Mouse (Mus musculus): ENCODE results near the gene Krt26. TPM values are rescaled to one million over a fixed set of nuclear protein-coding genes. Genes with fewer than 3 reads are reported as not detected.

Krt26 gene
- not detected in 2 replicates for polyA plus RNA-seq (2011; ENCODE audit: insufficient read length, low read depth, missing spikeins)

GRCm38 (mm10) chr11:99337866-99338265 is at the start of gene Krt26:
Krt26 (minus strand) TSS chr11:99337966.
- Histone ChIP-seq H3K4me3 (ENCODE audit: insufficient read depth, low read length) (no peak within 1 kb of the TSS), H3K4me1 (ENCODE audit: control insufficient read depth, insufficient read depth, low read length) (no peaks in the 10 kb centered on the region), H3K27ac (ENCODE audit: insufficient read depth, low read length) (no peak within 1 kb of the TSS)
- no peak for TF ChIP-seq POLR2A (IDR thresholded peaks at IDR 0.05; ENCODE audit: low read depth, low read length)
- no peak for TF ChIP-seq CTCF (IDR thresholded peaks at IDR 0.05; ENCODE audit: borderline replicate concordance, insufficient read depth, low read length)

GRCm38 (mm10) chr11:99385813-99386721 is 48.3 kb upstream of the Krt26 start:
- no peaks in the 10 kb centered on the region for H3K4me1 ChIP-seq (ENCODE audit: control insufficient read depth, insufficient read depth, low read length)
- peak overlapping the region; percentile 78 for H3K4me3 ChIP-seq (ENCODE audit: insufficient read depth, low read length)
- H3K27ac ChIP-seq (ENCODE audit: insufficient read depth, low read length), result peak overlapping the region; percentile 98
- TF ChIP-seq POLR2A (IDR thresholded peaks at IDR 0.05; ENCODE audit: low read depth, low read length), result peak; percentile 48
- no peak for TF ChIP-seq CTCF (IDR thresholded peaks at IDR 0.05; ENCODE audit: borderline replicate concordance, insufficient read depth, low read length)

- H3K27ac ChIP-seq (ENCODE audit: insufficient read depth, low read length), result no peak overlapping the region
- H3K4me1 ChIP-seq (ENCODE audit: control insufficient read depth, insufficient read depth, low read length), result no peaks in the 10 kb centered on the region
- no peak overlapping the region for H3K4me3 ChIP-seq (ENCODE audit: insufficient read depth, low read length)
- TF ChIP-seq CTCF (IDR thresholded peaks at IDR 0.05; ENCODE audit: borderline replicate concordance, insufficient read depth, low read length) (peak; percentile 67), POLR2A (IDR thresholded peaks at IDR 0.05; ENCODE audit: low read depth, low read length) (no peak)
Measured at GRCm38 (mm10) chr11:99379568-99379967, 41.8 kb upstream of the Krt26 start.

GRCm38 (mm10) chr11:99374803-99375202 is 37.0 kb upstream of the Krt26 start, which contains the start of gene Krt28:
Krt28 (minus strand) TSS chr11:99374903.
- Histone ChIP-seq H3K4me3 (ENCODE audit: insufficient read depth, low read length) (no peak within 1 kb of the TSS), H3K4me1 (ENCODE audit: control insufficient read depth, insufficient read depth, low read length) (no peaks in the 10 kb centered on the region), H3K27ac (ENCODE audit: insufficient read depth, low read length) (no peak within 1 kb of the TSS)
- TF ChIP-seq CTCF (IDR thresholded peaks at IDR 0.05; ENCODE audit: borderline replicate concordance, insufficient read depth, low read length) (no peak), POLR2A (IDR thresholded peaks at IDR 0.05; ENCODE audit: low read depth, low read length) (no peak)

GRCm38 (mm10) chr11:99369853-99370451 is 32.2 kb upstream of the Krt26 start:
- Histone ChIP-seq H3K4me1 (ENCODE audit: control insufficient read depth, insufficient read depth, low read length) (no peaks in the 10 kb centered on the region), H3K4me3 (ENCODE audit: insufficient read depth, low read length) (no peak overlapping the region), H3K27ac (ENCODE audit: insufficient read depth, low read length) (no peak overlapping the region)
- no peak for TF ChIP-seq POLR2A (IDR thresholded peaks at IDR 0.05; ENCODE audit: low read depth, low read length)

GRCm38 (mm10) chr11:99369229-99369628 is 31.5 kb upstream of the Krt26 start:
- no peaks in the 10 kb centered on the region for H3K4me1 ChIP-seq (ENCODE audit: control insufficient read depth, insufficient read depth, low read length)
- no peak overlapping the region for H3K4me3 ChIP-seq (ENCODE audit: insufficient read depth, low read length)
- no peak overlapping the region for H3K27ac ChIP-seq (ENCODE audit: insufficient read depth, low read length)
- TF ChIP-seq CTCF (IDR thresholded peaks at IDR 0.05; ENCODE audit: borderline replicate concordance, insufficient read depth, low read length), result 0 out of 2 replicates have a peak, but pooled peaks have one; percentile 13
- TF ChIP-seq POLR2A (IDR thresholded peaks at IDR 0.05; ENCODE audit: low read depth, low read length), result no peak

- Histone ChIP-seq H3K4me3 (ENCODE audit: insufficient read depth, low read length) (no peak overlapping the region), H3K27ac (ENCODE audit: insufficient read depth, low read length) (no peak overlapping the region), H3K4me1 (ENCODE audit: control insufficient read depth, insufficient read depth, low read length) (no peaks in the 10 kb centered on the region)
- TF ChIP-seq CTCF (IDR thresholded peaks at IDR 0.05; ENCODE audit: borderline replicate concordance, insufficient read depth, low read length), result no peak
- TF ChIP-seq POLR2A (IDR thresholded peaks at IDR 0.05; ENCODE audit: low read depth, low read length), result no peak
Measured at GRCm38 (mm10) chr11:99366791-99367190, 29.0 kb upstream of the Krt26 start.

- H3K27ac ChIP-seq (ENCODE audit: insufficient read depth, low read length), result no peak overlapping the region
- no peak for TF ChIP-seq POLR2A (IDR thresholded peaks at IDR 0.05; ENCODE audit: low read depth, low read length)
- TF ChIP-seq CTCF (IDR thresholded peaks at IDR 0.05; ENCODE audit: borderline replicate concordance, insufficient read depth, low read length), result no peak
Measured at GRCm38 (mm10) chr11:99364412-99364811, 26.6 kb upstream of the Krt26 start.

GRCm38 (mm10) chr11:99361423-99361822 is 23.7 kb upstream of the Krt26 start:
- H3K27ac ChIP-seq (ENCODE audit: insufficient read depth, low read length), result no peak overlapping the region
- H3K4me1 ChIP-seq (ENCODE audit: control insufficient read depth, insufficient read depth, low read length), result no peaks in the 10 kb centered on the region
- H3K4me3 ChIP-seq (ENCODE audit: insufficient read depth, low read length), result no peak overlapping the region
- TF ChIP-seq CTCF (IDR thresholded peaks at IDR 0.05; ENCODE audit: borderline replicate concordance, insufficient read depth, low read length) (no peak), POLR2A (IDR thresholded peaks at IDR 0.05; ENCODE audit: low read depth, low read length) (no peak)

More at GRCm38 (mm10) chr11:99364412-99364811, 26.6 kb upstream of the Krt26 start:
- no peaks in the 10 kb centered on the region for H3K4me1 ChIP-seq (ENCODE audit: control insufficient read depth, insufficient read depth, low read length)
- no peak overlapping the region for H3K4me3 ChIP-seq (ENCODE audit: insufficient read depth, low read length)

GRCm38 (mm10) chr11:99351004-99351403 is 13.2 kb upstream of the Krt26 start, which contains the start of gene Krt27:
Krt27 (minus strand) TSS chr11:99351104.
- TF ChIP-seq CTCF (IDR thresholded peaks at IDR 0.05; ENCODE audit: borderline replicate concordance, insufficient read depth, low read length), result no peak
- TF ChIP-seq POLR2A (IDR thresholded peaks at IDR 0.05; ENCODE audit: low read depth, low read length), result no peak
- Histone ChIP-seq H3K4me1 (ENCODE audit: control insufficient read depth, insufficient read depth, low read length) (no peaks in the 10 kb centered on the region), H3K4me3 (ENCODE audit: insufficient read depth, low read length) (no peak within 1 kb of the TSS), H3K27ac (ENCODE audit: insufficient read depth, low read length) (no peak within 1 kb of the TSS)

Data from embryonic fibroblast, embryonic 13.5 days (primary cell).